Mouse (Mus musculus) midbrain, embryonic 10.5 days (tissue): ENCODE data around the gene Tbc1d8. TPM values are rescaled to one million over a fixed set of nuclear protein-coding genes. Genes with fewer than 3 reads are reported as not detected.

ENCODE experiments used
- DNase-seq: peaks from one replicate; pipeline ENCODE4 v3.0.0-alpha.2; 2017; ENCODE audit warnings: low spot score
- H3K27ac ChIP-seq: fragments of 300-500 bp; sonication (generic); replicated peaks from 2 replicates; pipeline ENCODE4 v1.5.1; 2016; ENCODE audit warnings: mild to moderate bottlenecking
- H3K27me3 ChIP-seq: fragments of 300-500 bp; sonication (generic); 2 replicates; pipeline ENCODE4 v1.6.1; 2016; ENCODE audit warnings: low read depth, mild to moderate bottlenecking; ENCODE audit not compliant: poor library complexity, severe bottlenecking
- H3K36me3 ChIP-seq: fragments of 300-500 bp; sonication (generic); 2 replicates; pipeline ENCODE4 v1.6.1; 2016; ENCODE audit warnings: mild to moderate bottlenecking, moderate library complexity
- H3K4me1 ChIP-seq: fragments of 300-500 bp; sonication (generic); 2 replicates; pipeline ENCODE4 v1.6.1; 2016
- H3K4me3 ChIP-seq: fragments of 300-500 bp; sonication (generic); 2 replicates; pipeline ENCODE4 v1.5.1; 2016; ENCODE audit warnings: mild to moderate bottlenecking, moderate library complexity
- H3K9me3 ChIP-seq: fragments of 300-500 bp; sonication (generic); replicated peaks from 2 replicates; pipeline ENCODE4 v1.6.1; 2016; ENCODE audit warnings: mild to moderate bottlenecking
- WGBS: fragments of 180-500 bp; shearing (Covaris S2); methylation state at CpG from one replicate; pipeline ENCODE4 v1.1.7; 2016; 5-methylcytosine and 5-hydroxymethylcytosine counted together
- polyA plus RNA-seq: library from polyadenylated mRNA; unstranded; fragments of >200 nt; fragmentation: Nextera tagmentation; extraction: Ambion mirVana; gene quantifications from 2 replicates; pipeline ENCODE4 v1.2.1, GENCODE M21; 2016

Gene Tbc1d8
- polyA plus RNA-seq, 1 experiment from 2014 or later: 5.9 TPM

DNA sequence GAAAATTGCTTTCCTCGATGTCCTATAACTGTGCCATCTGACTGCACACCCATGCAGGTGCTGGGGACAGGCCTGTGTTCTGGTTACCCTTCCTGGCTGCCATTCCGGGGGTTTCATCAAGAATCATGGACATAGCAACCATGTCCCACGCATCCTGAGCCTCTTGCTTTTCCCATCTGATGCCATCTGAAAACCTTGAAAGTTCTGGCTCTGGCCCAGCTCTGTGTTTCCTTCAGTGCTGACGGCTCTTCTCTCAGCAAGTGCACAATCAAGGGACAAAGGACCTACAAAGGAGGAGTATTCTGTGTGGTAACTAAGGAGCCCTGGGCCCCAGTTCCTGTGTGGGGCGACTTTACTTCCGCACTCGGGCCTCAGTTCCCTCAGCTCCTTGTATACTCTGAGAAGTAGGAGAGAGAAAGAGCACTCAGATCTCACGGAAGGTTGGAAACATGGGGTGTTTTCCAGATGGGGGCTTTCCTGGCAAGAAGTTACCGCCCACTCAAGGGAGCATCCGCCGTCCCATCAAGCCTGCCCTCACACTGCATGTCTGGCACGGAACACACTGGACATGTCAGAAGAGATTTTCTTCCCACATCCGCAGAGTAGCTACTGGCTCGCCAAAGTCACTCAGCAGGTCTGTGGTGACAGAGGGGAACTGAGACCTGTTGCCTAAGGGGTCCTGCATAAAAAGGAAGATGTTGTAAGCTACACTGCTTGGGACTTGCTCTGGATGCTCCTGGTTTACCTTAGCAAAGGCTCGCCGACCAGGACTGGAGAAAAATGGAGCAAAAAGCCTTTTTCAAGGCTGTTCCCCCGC lies 24.5 kb upstream of the Tbc1d8 start:
- 0 out of 2 replicates have a peak, but pooled peaks cover 6% of the 10 kb centered on the region for H3K4me1 ChIP-seq
- no peaks in the 10 kb centered on the region for H3K9me3 ChIP-seq
- no peak for DNase-seq
- no peaks in the 10 kb centered on the region for H3K27me3 ChIP-seq
- 87% methylated on average over 17 of the region's 17 CpGs for WGBS
- no peaks in the 10 kb centered on the region for H3K36me3 ChIP-seq
- H3K4me3 ChIP-seq: no peak overlapping the region
- H3K27ac ChIP-seq: no peak overlapping the region

DNA sequence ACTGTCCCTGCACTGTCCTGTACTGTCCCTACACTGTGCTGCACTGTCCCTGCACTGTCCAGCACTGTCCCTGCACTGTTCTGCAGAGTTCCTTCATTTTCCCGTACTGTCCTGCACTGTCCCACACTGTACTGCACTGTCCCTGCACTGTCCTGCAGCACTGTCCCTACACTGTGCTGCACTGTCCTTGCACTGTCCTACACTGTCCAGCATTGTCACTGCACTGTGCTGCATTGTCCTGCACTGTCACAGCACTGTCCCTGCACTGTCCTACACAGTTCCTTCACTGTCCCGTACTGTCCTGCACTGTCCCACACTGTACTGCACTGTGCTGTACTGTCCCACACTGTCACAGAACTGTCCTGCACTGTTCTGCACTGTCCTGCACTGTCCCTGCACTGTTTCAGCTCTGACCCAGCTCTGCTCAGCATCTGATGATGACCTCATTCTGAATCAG lies 21.0 kb upstream of the Tbc1d8 start:
- WGBS: 86% methylated on average over 2 of the region's 2 CpGs
- no peak overlapping the region for H3K4me3 ChIP-seq
- no peak for DNase-seq
- H3K9me3 ChIP-seq: peaks cover 5% of the 10 kb centered on the region
- H3K27me3 ChIP-seq: no peaks in the 10 kb centered on the region
- H3K4me1 ChIP-seq: no peaks in the 10 kb centered on the region
- no peaks in the 10 kb centered on the region for H3K36me3 ChIP-seq
- H3K27ac ChIP-seq: no peak overlapping the region

DNA sequence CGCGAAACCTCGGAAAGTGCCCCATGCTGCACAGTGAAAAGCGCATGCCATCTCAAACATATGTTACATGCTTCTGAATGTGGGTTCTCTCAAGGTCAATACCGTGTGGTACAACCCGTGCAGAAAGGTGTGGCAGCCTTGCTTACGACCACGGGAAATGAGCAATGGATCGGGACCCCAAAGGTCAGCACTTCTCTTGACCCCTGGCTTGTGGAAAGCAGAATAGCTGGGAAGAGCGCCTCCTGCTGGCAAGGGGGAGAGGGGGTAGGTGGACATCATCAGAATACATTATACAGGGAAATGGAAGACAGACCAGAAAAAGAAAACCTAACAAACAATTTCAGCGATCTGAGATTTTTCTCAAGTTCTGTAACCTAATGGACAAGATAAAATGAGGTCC lies 19.2 kb upstream of the Tbc1d8 start:
- H3K4me1 ChIP-seq: no peaks in the 10 kb centered on the region

DNA sequence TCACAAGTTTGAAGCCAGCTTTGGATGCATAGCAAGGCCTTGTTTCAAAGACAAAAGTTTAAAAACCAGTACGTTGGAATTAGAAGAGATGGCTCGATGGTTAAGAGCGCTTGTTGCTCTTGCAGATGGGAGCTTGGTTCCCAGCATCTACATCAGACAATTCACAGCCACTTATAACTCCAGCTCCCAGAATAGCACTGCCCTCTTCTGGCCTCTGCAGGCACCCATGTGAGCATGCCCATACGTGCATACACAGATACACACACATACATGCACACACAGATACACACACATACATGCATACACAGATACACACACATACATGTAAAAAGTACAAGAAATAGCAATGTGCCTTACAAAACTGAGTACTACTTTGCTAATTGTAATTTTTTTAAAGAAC lies 18.4 kb upstream of the Tbc1d8 start:
- Histone ChIP-seq H3K4me3 (no peak overlapping the region), H3K27me3 (no peaks in the 10 kb centered on the region), H3K9me3 (peaks cover 5% of the 10 kb centered on the region), H3K4me1 (no peaks in the 10 kb centered on the region), H3K27ac (no peak overlapping the region), H3K36me3 (no peaks in the 10 kb centered on the region)
- 95% methylated on average over 4 of the region's 4 CpGs for WGBS
- DNase-seq: no peak

More for the DNA sequence above, 19.2 kb upstream of the Tbc1d8 start:
- H3K27ac ChIP-seq: no peak overlapping the region
- WGBS: 88% methylated on average over 11 of the region's 11 CpGs
- DNase-seq: no peak
- H3K9me3 ChIP-seq: peaks cover 5% of the 10 kb centered on the region
- H3K27me3 ChIP-seq: no peaks in the 10 kb centered on the region
- H3K36me3 ChIP-seq: no peaks in the 10 kb centered on the region
- H3K4me3 ChIP-seq: no peak overlapping the region

DNA sequence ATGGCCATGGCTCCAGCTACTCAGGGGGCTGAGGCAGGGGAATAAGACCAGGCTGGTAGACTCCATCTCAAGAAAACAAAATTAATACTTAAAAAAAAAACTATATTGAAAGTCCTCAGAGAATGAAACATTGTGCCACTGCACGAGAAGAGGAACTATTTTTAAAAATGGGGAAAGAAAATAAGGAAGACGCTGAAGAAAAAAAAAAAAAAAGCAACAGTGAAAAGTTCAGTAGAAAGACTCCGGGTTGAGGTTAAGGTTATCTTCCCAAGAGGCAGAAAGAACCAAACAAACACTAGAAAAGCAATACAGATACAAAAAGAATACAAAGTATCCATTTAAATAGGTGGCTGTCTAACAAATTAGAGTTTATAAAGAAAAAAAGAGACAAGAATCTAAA lies 15.1 kb upstream of the Tbc1d8 start:
- Histone ChIP-seq H3K4me1 (no peaks in the 10 kb centered on the region), H3K9me3 (peaks cover 5% of the 10 kb centered on the region), H3K36me3 (no peaks in the 10 kb centered on the region), H3K27me3 (no peaks in the 10 kb centered on the region), H3K4me3 (no peak overlapping the region), H3K27ac (no peak overlapping the region)
- no peak for DNase-seq
- WGBS: 92% methylated on average over 3 of the region's 3 CpGs

DNA sequence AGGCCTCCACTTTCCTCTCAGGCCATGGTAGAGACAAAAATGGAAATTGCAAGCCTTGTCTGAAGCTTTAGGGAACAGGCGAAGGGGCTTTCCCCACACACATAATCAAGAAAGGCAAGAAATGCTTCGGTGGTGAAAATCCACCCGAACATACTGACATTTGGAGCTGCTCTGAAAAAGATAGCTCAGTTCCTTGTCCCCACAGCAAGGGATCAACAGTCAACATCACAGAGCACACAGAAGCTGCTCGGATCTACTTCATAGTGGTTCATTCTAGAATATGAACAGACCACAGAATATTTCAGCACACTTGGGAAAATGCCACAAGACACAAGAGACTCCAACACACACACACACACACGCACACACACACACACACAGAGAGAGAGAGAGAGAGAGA lies 14.6 kb upstream of the Tbc1d8 start:
- Histone ChIP-seq H3K4me3 (no peak overlapping the region), H3K27me3 (no peaks in the 10 kb centered on the region), H3K4me1 (no peaks in the 10 kb centered on the region), H3K36me3 (no peaks in the 10 kb centered on the region), H3K9me3 (peaks cover 5% of the 10 kb centered on the region), H3K27ac (no peak overlapping the region)
- 87% methylated on average over 5 of the region's 5 CpGs for WGBS
- no peak for DNase-seq

DNA sequence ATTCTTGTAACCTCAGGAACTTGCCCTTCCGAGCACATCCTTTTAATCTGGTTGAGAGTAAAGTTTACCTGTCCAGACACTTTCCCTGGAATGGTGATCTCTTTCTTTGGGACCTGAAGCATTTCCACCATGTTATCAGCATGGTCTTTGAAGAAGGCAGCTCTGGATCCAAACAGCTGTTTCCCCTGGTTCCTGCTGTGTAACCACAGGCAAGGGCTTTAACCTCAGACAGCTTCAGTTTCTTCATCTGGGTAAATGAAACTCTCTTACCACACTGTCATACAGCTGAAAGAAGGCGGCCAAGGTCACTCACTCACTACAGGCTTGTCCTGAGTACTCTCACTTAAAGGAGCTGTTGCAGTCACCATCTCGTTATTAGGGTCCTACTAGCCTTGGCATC lies 8.8 kb upstream of the Tbc1d8 start:
- 78% methylated on average over 3 of the region's 3 CpGs for WGBS
- no peak for DNase-seq
- no peaks in the 10 kb centered on the region for H3K36me3 ChIP-seq
- no peak overlapping the region for H3K4me3 ChIP-seq
- H3K27me3 ChIP-seq: no peaks in the 10 kb centered on the region
- no peak overlapping the region for H3K27ac ChIP-seq
- H3K4me1 ChIP-seq: peaks cover 13% of the 10 kb centered on the region
- H3K9me3 ChIP-seq: no peaks in the 10 kb centered on the region

DNA sequence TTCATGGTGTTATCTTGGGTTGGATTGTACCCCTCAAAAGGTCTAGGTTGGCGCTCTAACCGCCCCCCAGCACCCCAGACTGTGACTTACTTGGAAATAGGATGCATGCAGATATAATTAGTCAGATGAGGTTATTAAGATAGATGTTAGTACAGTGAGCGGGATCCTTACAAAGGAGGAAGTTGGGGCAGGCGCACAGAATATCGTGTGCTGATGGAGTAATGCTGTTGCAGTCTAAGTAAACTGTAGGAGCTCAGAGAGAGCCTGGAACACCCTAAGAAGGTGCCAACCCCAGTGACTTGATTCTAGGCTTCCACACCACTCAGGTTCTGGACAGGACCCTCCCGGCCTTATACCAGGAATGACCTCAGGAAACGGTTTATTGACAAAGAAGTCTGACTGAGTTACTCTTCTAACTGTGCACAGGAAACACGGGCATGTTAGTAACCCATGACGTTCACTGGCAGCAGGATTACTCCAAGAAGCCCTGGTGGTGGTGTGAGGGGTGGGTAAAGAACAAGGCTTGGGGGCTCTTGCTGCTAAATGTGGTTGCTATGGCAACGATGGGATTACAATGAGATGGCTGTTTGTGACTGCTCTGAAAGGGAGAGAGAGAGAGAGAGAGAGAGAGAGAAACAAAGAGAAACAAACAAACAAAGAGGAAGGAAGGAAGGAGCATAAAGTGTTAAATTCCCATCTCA lies 3.7 kb upstream of the Tbc1d8 start:
- 55% methylated on average over 10 of the region's 10 CpGs for WGBS
- DNase-seq: peak; percentile 51
- peaks cover 24% of the 10 kb centered on the region for H3K27me3 ChIP-seq
- no peaks in the 10 kb centered on the region for H3K9me3 ChIP-seq
- no peak overlapping the region for H3K4me3 ChIP-seq
- peak overlapping the region; percentile 72 for H3K27ac ChIP-seq
- H3K36me3 ChIP-seq: no peaks in the 10 kb centered on the region
- H3K4me1 ChIP-seq: peaks cover 34% of the 10 kb centered on the region

DNA sequence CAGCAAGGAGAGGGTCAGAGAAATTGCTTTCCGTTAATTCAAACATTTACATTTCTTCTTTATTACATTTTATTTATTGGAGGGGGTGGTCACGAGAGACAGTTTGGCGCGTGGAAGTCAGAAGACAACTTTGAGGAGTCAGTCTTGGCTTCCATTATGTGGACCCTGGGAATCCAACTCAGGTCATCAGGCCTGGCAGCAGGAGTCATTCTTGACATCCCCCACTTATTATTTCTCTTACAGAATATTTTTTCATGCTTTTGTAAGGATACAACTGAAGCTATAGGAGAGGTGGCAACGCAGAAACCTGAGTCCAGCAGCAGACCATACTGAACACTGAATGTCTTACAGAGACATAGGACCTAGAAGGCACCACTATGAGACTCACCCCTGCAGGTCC lies 699 bp upstream of the Tbc1d8 start:
- no peak overlapping the region for H3K27ac ChIP-seq
- 72% methylated on average over 5 of the region's 5 CpGs for WGBS
- DNase-seq: no peak
- H3K4me1 ChIP-seq: peaks cover 34% of the 10 kb centered on the region
- peak overlapping the region; percentile 66 for H3K4me3 ChIP-seq
- H3K27me3 ChIP-seq: peaks cover 35% of the 10 kb centered on the region
- no peaks in the 10 kb centered on the region; the same call in 1 of the 2 replicates for H3K9me3 ChIP-seq
- no peaks in the 10 kb centered on the region for H3K36me3 ChIP-seq

DNA sequence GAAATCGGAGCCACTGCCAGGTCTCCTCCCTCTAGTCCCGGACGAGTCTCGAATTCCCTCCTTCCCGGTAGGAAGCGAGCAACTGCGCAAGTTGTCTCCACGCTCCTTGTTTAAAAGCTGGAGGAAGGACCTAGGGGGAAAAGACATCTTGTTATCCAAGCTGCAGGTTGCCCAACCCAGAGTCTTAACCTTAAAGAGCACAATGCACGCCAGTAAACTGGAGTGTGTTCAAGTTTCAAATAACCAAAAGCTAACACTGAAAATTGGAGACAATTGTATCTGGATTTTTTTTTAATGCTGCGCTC lies 293 bp upstream of the Tbc1d8 start:
- no peak for DNase-seq
- Histone ChIP-seq H3K4me3 (peak overlapping the region; percentile 66), H3K4me1 (peaks cover 34% of the 10 kb centered on the region), H3K36me3 (no peaks in the 10 kb centered on the region), H3K27me3 (peaks cover 35% of the 10 kb centered on the region), H3K9me3 (no peaks in the 10 kb centered on the region; the same call in 1 of the 2 replicates), H3K27ac (peak overlapping the region; percentile 87)
- 5% methylated on average over 10 of the region's 10 CpGs for WGBS

DNA sequence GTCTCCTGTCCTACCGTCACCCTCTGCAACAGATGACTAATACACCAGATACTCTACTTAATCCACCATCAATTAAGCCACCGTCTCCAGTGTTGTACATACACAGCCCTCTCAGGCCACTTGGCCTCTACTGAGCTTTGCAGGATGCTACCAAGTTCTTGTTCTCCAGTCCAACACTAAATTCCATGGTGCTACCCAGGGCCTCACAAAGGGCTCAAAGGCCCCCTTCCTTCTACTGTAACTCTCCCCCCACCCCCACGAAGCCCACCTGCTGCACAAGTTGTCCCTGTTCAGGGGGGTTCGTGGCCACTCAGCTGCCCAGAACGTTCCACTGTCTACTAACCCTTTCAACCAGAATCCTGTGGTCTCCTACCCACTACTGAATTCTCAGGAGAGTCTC lies 1.5 kb downstream of the Tbc1d8 start:
- peak overlapping the region; percentile 66; the same call in 1 of the 2 replicates for H3K4me3 ChIP-seq
- peaks cover 35% of the 10 kb centered on the region for H3K27me3 ChIP-seq
- no peak overlapping the region for H3K27ac ChIP-seq
- H3K9me3 ChIP-seq: no peaks in the 10 kb centered on the region; the same call in 1 of the 2 replicates
- peaks cover 23% of the 10 kb centered on the region for H3K4me1 ChIP-seq
- no peak for DNase-seq
- WGBS: 86% methylated on average over 5 of the region's 5 CpGs
- H3K36me3 ChIP-seq: no peaks in the 10 kb centered on the region

DNA sequence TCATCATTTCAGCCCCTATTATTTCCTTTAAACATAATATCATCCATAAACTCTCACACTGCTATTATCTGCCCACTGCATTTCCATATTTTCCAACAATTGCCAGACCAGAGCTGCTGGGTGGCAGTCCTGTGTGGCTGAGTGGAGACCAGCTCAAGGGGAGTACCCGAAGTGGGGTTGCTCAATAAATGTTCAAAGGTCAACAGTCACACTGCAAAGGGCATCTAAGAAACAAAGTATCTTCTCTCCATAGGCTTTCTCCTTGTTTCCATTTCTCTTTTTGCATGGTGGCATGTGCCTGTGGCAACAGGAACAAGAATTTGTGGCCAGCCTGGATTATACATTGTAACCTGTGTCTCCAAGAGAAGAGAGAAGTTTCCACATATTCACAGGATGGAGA lies 2.2 kb downstream of the Tbc1d8 start:
- Histone ChIP-seq H3K36me3 (no peaks in the 10 kb centered on the region), H3K9me3 (no peaks in the 10 kb centered on the region; the same call in 1 of the 2 replicates), H3K4me3 (no peak overlapping the region), H3K27me3 (peaks cover 35% of the 10 kb centered on the region), H3K4me1 (peaks cover 19% of the 10 kb centered on the region), H3K27ac (no peak overlapping the region)
- DNase-seq: no peak
- WGBS: 79% methylated on average over 1 of the region's 1 CpGs

DNA sequence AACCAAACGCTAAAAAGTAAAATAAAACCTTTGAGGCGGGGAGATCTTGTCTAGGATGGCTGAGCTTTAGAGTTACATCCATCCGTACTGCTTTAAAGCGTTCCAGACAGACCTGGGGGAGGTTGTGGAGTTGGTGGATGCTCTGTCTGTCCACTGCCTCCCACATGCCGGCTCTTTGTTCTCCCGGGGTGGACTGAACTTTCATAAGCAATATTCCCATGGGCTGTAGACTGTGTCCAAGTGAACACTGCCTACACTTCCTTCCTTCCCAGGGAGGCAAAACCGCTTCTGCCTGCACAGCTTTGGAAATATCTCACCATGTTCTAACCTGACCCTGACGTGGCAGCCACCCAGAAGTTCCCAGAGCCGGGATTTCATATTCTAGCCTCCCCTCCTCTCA lies 4.0 kb downstream of the Tbc1d8 start:
- peaks cover 19% of the 10 kb centered on the region for H3K4me1 ChIP-seq
- H3K27ac ChIP-seq: no peak overlapping the region
- no peaks in the 10 kb centered on the region for H3K36me3 ChIP-seq
- WGBS: 87% methylated on average over 9 of the region's 9 CpGs
- no peak for DNase-seq
- peaks cover 6% of the 10 kb centered on the region for H3K9me3 ChIP-seq
- no peak overlapping the region for H3K4me3 ChIP-seq
- peaks cover 22% of the 10 kb centered on the region for H3K27me3 ChIP-seq
